Mouse (Mus musculus) heart, adult 10 weeks (tissue): Measurements from ENCODE around the gene Olfr911-ps1. TPM values are rescaled to one million over a fixed set of nuclear protein-coding genes. Genes with fewer than 3 reads are reported as not detected.

Experiments used
- polyA plus RNA-seq: library from polyadenylated mRNA; stranded (reverse); fragments of 350-450 nt; fragmentation: Illumina TruSeq; extraction: RNeasy Lipid Tissue Mini Kit (QIAGEN cat#74804); gene quantifications from one replicate; pipeline ENCODE4 v1.2.3, GENCODE M21; 2014; ENCODE audit warnings: low read depth, low replicate concordance

Gene Olfr911-ps1
- not detected for polyA plus RNA-seq

GRCm38 (mm10) chr9:38521280-38521679 is at the start of gene Olfr911-ps1:
Gene Olfr911-ps1 (plus strand): TSS chr9:38521580.

GRCm38 (mm10) chr9:38486785-38487184 is 34.6 kb upstream of the Olfr911-ps1 start, which contains the start of gene Olfr906:
Gene Olfr906 (plus strand): TSS chr9:38487085.

DNA sequence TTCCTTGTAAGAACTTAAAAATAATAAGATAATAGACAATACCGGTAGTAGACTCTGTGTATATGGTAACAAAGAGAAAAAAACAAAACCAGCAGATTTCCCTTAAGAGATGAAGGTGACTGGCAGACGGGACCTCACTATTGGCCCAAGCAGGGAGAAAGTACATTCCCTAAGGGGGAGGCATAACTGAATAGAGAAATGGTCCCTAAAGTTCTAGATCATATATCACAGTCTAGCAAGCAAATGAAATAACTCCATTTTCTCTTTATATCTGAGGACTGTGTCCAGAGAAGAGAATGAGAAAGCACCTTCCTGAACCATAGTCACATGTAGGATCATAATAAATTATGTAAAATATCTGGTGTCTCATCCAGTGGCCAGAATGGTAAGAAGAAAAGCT is 25.9 kb upstream of the Olfr911-ps1 start, which contains the start of gene Olfr907:
Gene Olfr907 (plus strand): TSS at position 301 of the 400 bp plus-strand sequence.

DNA sequence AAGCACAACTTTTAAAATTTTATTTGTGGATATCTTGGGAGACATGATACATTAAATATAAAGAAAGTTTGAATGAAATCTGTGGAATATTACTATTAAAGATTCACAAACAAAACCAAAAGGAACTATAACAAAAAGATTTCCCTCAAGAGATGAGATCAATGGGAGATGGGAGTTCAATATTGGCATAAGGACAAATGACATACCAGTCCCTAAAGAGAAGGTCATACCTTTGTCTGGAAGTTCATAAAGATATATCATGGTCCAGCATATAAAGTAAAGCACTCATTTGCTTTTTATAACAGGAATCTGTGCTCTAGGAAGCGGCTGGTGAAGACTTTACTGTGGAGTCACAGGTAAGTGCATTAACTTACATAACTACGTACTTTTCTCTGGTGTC is 16.2 kb downstream of the Olfr911-ps1 start, which contains the start of gene Olfr910:
Gene Olfr910 (plus strand): TSS at position 301 of the 400 bp plus-strand sequence.

Other genes with a start within 250 kb of the Olfr911-ps1 start
- not detected for gene Olfr896-ps1, start 230.5 kb upstream of the Olfr911-ps1 start, polyA plus RNA-seq
- not detected for gene Olfr25, start 192.5 kb upstream of the Olfr911-ps1 start, polyA plus RNA-seq
- gene Olfr898, start 173.2 kb upstream of the Olfr911-ps1 start, polyA plus RNA-seq: not detected
- gene Olfr250, start 154.7 kb upstream of the Olfr911-ps1 start, polyA plus RNA-seq: not detected
- not detected for gene Olfr251, start 144.5 kb upstream of the Olfr911-ps1 start, polyA plus RNA-seq
- not detected for gene Olfr147, start 119.9 kb upstream of the Olfr911-ps1 start, polyA plus RNA-seq
- gene Olfr901, start 92.1 kb upstream of the Olfr911-ps1 start, polyA plus RNA-seq: not detected
- gene Olfr902, start 73.9 kb upstream of the Olfr911-ps1 start, polyA plus RNA-seq: not detected
- not detected for gene Olfr904, start 58.4 kb upstream of the Olfr911-ps1 start, polyA plus RNA-seq
- not detected for gene Olfr905, start 50.5 kb upstream of the Olfr911-ps1 start, polyA plus RNA-seq
- gene Olfr906, start 34.5 kb upstream of the Olfr911-ps1 start, polyA plus RNA-seq: not detected
- gene Olfr907, start 25.8 kb upstream of the Olfr911-ps1 start, polyA plus RNA-seq: not detected
- not detected for gene Olfr910, start 16.3 kb downstream of the Olfr911-ps1 start, polyA plus RNA-seq
- gene Olfr912, start 58.6 kb downstream of the Olfr911-ps1 start, polyA plus RNA-seq: not detected
- not detected for gene Olfr913, start 71.2 kb downstream of the Olfr911-ps1 start, polyA plus RNA-seq
- not detected for gene Olfr914, start 83.5 kb downstream of the Olfr911-ps1 start, polyA plus RNA-seq
- gene Olfr916, start 138.3 kb downstream of the Olfr911-ps1 start, polyA plus RNA-seq: not detected
- gene Olfr917, start 144.3 kb downstream of the Olfr911-ps1 start, polyA plus RNA-seq: not detected
- not detected for gene Olfr918, start 153.0 kb downstream of the Olfr911-ps1 start, polyA plus RNA-seq
- not detected for gene Olfr919, start 182.1 kb downstream of the Olfr911-ps1 start, polyA plus RNA-seq
- 27.9 TPM for gene Vwa5a, start 196.7 kb downstream of the Olfr911-ps1 start, polyA plus RNA-seq
- gene Olfr920, start 230.7 kb downstream of the Olfr911-ps1 start, polyA plus RNA-seq: 0.24 TPM